Mouse (Mus musculus) C2C12 (cell line): ENCODE measurements around the gene Tbxas1. TPM values are rescaled to one million over a fixed set of nuclear protein-coding genes. Genes with fewer than 3 reads are reported as not detected.

Experiments
- H3K27me3 ChIP-seq: one replicate; pipeline ENCODE4 v1.6.1; 2011; ENCODE audit not compliant: control insufficient read depth, insufficient read depth, insufficient read length
- H3K36me3 ChIP-seq: one replicate; pipeline ENCODE4 v1.6.1; 2011; ENCODE audit not compliant: control insufficient read depth, insufficient read depth
- H3K4me3 ChIP-seq: one replicate; pipeline ENCODE4 v1.5.1; 2011; ENCODE audit warnings: mild to moderate bottlenecking, control low read depth; ENCODE audit not compliant: poor library complexity, insufficient read depth, severe bottlenecking
- H3K79me2 ChIP-seq: one replicate; pipeline ENCODE4 v1.6.1; 2011; ENCODE audit not compliant: control insufficient read depth, insufficient read depth
- H3K79me3 ChIP-seq: one replicate; pipeline ENCODE4 v1.6.1; 2011; ENCODE audit warnings: low read depth, control low read depth
- H3ac ChIP-seq: one replicate; pipeline ENCODE3; 2011; ENCODE audit warnings: low read depth; ENCODE audit not compliant: control insufficient read depth, insufficient read length
- CEBPB ChIP-seq: IDR thresholded peaks from one replicate; pipeline ENCODE4 v1.6.1; 2011; ENCODE audit warnings: low read depth, mild to moderate bottlenecking, control low read depth, moderate library complexity
- CTCF ChIP-seq: IDR thresholded peaks from one replicate; pipeline ENCODE4 v1.5.1; 2011; ENCODE audit not compliant: control insufficient read depth, insufficient read depth, insufficient read length
- FOSL1 ChIP-seq: IDR thresholded peaks from one replicate; pipeline ENCODE4 v1.8.0; 2011; ENCODE audit warnings: mild to moderate bottlenecking, low read length; ENCODE audit not compliant: poor library complexity, insufficient read depth, severe bottlenecking
- MAX ChIP-seq: IDR thresholded peaks from one replicate; pipeline ENCODE4 v1.6.1; 2011; ENCODE audit warnings: mild to moderate bottlenecking, control low read depth
- MYOD1 ChIP-seq: IDR thresholded peaks from one replicate; pipeline ENCODE4 v1.6.1; 2011; ENCODE audit warnings: low read depth; ENCODE audit not compliant: control insufficient read depth, insufficient read length
- MYOG ChIP-seq: IDR thresholded peaks from one replicate; pipeline ENCODE4 v1.6.1; 2011; ENCODE audit not compliant: control insufficient read depth, insufficient read length; ENCODE audit errors: extremely low read depth
- USF1 ChIP-seq: IDR thresholded peaks from one replicate; pipeline ENCODE4 v1.6.1; 2011; ENCODE audit warnings: low read depth, mild to moderate bottlenecking, control low read depth, moderate library complexity
- polyA plus RNA-seq: library from polyadenylated mRNA; unstranded; fragments of >200 nt; fragmentation: generic; extraction: Trizol; gene quantifications from one replicate; pipeline ENCODE4 v1.2.1, GENCODE M21; 2012; ENCODE audit warnings: missing spikeins

Tbxas1 gene
- polyA plus RNA-seq, 1 experiment, result 0.06 TPM

DNA sequence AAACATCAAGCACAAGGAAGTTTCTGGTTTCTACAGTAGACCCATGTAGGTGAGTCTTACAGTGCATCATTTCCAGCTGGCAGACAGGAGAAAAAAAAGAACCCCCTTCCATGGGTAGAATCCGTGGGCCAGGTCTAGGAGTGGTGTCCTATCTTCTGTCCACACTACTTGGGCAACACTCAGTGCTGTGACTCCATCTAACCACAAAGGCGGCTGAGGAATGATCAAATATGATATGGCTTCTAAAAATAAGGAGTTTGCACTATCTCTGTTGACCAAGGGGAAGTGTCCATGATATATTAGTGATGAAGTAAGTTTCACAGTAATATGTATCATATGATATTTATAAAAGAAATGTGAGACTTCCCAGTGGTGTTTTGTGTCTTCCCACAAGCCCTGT is 16.8 kb downstream of the Tbxas1 start:
- no peak overlapping the region for H3K4me3 ChIP-seq
- H3K36me3 ChIP-seq, result no peaks in the 10 kb centered on the region

DNA sequence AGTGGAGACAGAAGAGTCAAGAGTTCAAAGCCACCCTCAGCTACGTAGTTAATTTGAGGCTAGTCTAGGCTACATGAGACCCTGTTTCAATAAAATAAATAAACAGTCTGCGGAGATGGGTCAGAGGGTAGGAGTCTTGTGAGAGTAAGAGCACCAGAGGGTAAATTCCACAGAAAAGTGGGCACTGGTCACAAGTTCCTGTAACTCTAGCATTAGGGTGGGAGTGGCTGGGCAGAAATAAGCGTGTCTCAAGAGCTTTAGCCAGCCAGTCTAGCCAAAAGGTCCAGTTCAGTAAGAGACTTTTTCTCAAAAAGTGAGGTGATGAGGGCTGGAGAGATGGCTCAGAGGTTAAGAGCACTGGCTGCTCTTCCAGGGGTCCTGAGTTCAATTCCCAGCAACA is 18.4 kb downstream of the Tbxas1 start:
- H3K36me3 ChIP-seq, result no peaks in the 10 kb centered on the region
- no peak for TF ChIP-seq MYOD1
- no peak for TF ChIP-seq CTCF
- TF ChIP-seq MYOG, result no peak
- no peak for TF ChIP-seq MAX
- TF ChIP-seq CEBPB, result no peak
- TF ChIP-seq USF1, result no peak
- TF ChIP-seq FOSL1, result no peak
- no peak overlapping the region for H3ac ChIP-seq
- H3K4me3 ChIP-seq, result no peak overlapping the region
- H3K27me3 ChIP-seq, result no peaks in the 10 kb centered on the region
- H3K79me3 ChIP-seq, result no peaks in the 10 kb centered on the region
- H3K79me2 ChIP-seq, result no peaks in the 10 kb centered on the region

More for the DNA sequence above, 16.8 kb downstream of the Tbxas1 start:
- Histone ChIP-seq H3K79me3 (no peaks in the 10 kb centered on the region), H3K27me3 (no peaks in the 10 kb centered on the region), H3ac (no peak overlapping the region), H3K79me2 (no peaks in the 10 kb centered on the region)
- TF ChIP-seq CEBPB (peak; percentile 11), MAX (no peak), USF1 (no peak), CTCF (no peak), FOSL1 (no peak)

DNA sequence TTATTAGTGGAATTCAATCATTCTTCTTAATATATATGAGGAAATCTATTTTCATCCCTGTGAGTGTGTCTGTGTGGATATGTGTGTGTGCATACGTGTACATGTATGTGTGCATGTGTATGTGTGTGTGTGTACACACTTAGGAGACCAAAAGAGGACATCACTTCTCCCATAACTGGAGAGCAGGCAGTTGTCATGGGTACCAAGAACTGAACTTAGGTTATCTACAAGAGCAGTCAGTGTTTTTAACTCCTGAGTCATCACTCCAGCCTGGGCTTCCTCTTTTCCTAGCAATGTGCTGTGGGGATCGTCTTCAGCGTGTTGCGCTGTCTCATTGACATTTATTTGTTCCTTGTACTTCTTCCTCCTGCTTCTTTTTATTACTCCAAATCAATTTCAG is 24.9 kb downstream of the Tbxas1 start:
- H3K79me2 ChIP-seq, result no peaks in the 10 kb centered on the region

GRCm38 (mm10) chr6:38900479-38901126 is 25.4 kb downstream of the Tbxas1 start:
- Histone ChIP-seq H3K79me2 (no peaks in the 10 kb centered on the region), H3K36me3 (no peaks in the 10 kb centered on the region), H3ac (no peak overlapping the region), H3K4me3 (no peak overlapping the region), H3K27me3 (no peaks in the 10 kb centered on the region), H3K79me3 (no peaks in the 10 kb centered on the region)
- TF ChIP-seq MAX, result no peak
- no peak for TF ChIP-seq CTCF

More for the DNA sequence above, 24.9 kb downstream of the Tbxas1 start:
- Histone ChIP-seq H3ac (no peak overlapping the region), H3K4me3 (no peak overlapping the region), H3K79me3 (no peaks in the 10 kb centered on the region), H3K36me3 (no peaks in the 10 kb centered on the region), H3K27me3 (no peaks in the 10 kb centered on the region)
- TF ChIP-seq CTCF (no peak), MAX (no peak), FOSL1 (no peak), MYOD1 (no peak), MYOG (no peak), USF1 (no peak), CEBPB (no peak)

- TF ChIP-seq CTCF (no peak), MYOG (no peak), CEBPB (no peak), USF1 (no peak), MYOD1 (no peak), MAX (no peak), FOSL1 (no peak)
- no peaks in the 10 kb centered on the region for H3K79me3 ChIP-seq
- H3K36me3 ChIP-seq, result no peaks in the 10 kb centered on the region
- H3K27me3 ChIP-seq, result no peaks in the 10 kb centered on the region
- H3ac ChIP-seq, result no peak overlapping the region
- no peaks in the 10 kb centered on the region for H3K79me2 ChIP-seq
- H3K4me3 ChIP-seq, result no peak overlapping the region
Observed at GRCm38 (mm10) chr6:38901152-38901551, 25.9 kb downstream of the Tbxas1 start.

DNA sequence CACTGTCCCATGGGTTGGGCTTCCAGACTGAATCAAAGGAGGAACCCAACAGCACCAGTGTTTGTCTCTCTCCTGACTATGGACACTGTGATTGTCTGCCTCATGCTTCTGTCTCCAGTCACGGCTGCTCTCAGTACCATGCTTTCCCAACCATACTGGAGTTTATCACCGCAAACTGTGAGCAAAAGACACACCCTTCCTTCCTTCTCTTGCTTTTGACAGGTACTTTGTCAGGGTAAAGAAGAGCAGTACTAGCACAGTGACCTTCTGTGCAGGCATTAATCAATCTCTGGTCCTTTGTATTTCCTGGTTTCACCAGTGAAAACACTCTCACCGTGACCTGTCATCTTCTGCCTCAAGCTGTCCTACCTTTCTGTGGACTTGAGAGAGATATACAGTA is 26.4 kb downstream of the Tbxas1 start:
- Histone ChIP-seq H3K36me3 (no peaks in the 10 kb centered on the region), H3ac (no peak overlapping the region), H3K4me3 (no peak overlapping the region), H3K79me2 (no peaks in the 10 kb centered on the region), H3K27me3 (no peaks in the 10 kb centered on the region), H3K79me3 (no peaks in the 10 kb centered on the region)
- TF ChIP-seq CTCF (no peak), CEBPB (no peak), FOSL1 (no peak), USF1 (no peak), MAX (no peak)
